Mouse (Mus musculus) urinary bladder, postnatal 36 days (tissue): Measurements from ENCODE around the gene Gm14525.
"Not testable (repeated sequence)": the region's sequence is repeated elsewhere in the genome, so short reads cannot be mapped to it uniquely, and the experiment has no call there.

Source experiments
- DNase-seq, 2 experiments: peaks; one replicate each; pipeline ENCODE4 v3.0.0; 2022; ENCODE audit warnings: low spot score in 2 of 2, mixed read lengths in 1 of 2

Gm14525 gene

DNA sequence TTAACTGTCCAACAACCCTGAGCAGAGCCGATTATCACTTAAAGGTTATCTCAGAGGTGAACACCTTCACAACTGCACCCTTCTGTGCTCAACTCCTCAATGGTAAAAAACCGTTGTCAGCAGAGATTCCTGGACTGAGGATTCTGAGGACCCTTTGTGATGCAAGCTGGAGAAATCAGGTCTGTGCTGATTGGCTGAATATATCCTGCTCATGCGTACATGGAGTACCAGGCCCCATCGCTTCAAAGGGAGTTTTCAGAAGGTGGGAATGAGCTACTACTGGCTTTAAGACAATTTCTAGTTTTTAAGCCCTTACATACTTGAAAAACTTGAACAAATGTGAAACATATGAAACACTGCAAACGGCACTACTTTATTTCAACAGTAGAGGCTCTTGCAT lies at the start of gene Gm14525:
TSS of gene Gm14525 (minus strand) at position 101 of the 400 bp plus-strand sequence.
- DNase-seq = not testable (repeated sequence)
